Mouse (Mus musculus): ENCODE results near the gene Hes2. TPM values are rescaled to one million over a fixed set of nuclear protein-coding genes. Genes with fewer than 3 reads are reported as not detected.
A peak's percentile ranks its signal among the peaks of the same experiment; 100 is the strongest.

The Hes2 gene
- polyA plus RNA-seq, 1 experiment from 2014 or later, result 0.23 TPM

DNA sequence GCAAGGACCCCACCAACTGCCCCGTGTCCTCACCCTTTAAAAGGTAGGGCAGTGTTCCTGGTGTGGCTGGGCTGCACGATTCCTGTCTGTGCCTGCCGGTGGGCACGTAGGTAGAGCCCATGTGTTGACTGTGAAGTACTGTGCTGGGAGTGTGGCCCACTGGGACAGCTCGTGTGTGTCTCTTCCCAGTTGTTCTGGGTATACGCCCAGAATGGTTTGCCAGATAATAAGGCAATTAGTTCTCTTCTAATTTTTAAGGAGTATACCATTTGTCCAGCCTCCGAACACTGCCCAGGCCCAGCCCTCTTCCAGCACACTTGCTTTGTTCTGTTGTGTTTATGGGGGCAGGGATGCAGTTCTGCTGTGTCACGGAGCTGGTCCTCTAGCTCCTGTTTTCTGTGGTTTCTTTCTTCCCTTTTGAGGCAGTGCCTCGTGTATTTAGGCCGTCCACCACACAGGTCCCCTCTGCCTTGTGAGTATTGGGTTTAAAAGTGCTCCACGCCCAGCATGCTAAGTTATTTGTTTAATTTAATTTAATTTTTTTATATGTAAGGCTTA lies 31.5 kb downstream of the Hes2 start:
- ATAC-seq (replicated peaks; ENCODE audit: insufficient number of reproducible peaks, insufficient read depth, low FRiP score, low read depth), result no peak
- no peak overlapping the region for H3K4me3 ChIP-seq
- H3K27me3 ChIP-seq, result no peaks in the 10 kb centered on the region
- H3K36me3 ChIP-seq, result no peaks in the 10 kb centered on the region
- H3K9ac ChIP-seq, result no peak overlapping the region
- no peaks in the 10 kb centered on the region for H3K9me3 ChIP-seq (replicated peaks)
- peaks cover 50% of the 10 kb centered on the region for H3K4me1 ChIP-seq (replicated peaks)
- no peak overlapping the region for H3K4me2 ChIP-seq
- H3K27ac ChIP-seq, result peak overlapping the region; percentile 69
- 64% methylated on average over 11 of the region's 11 CpGs for WGBS

DNA sequence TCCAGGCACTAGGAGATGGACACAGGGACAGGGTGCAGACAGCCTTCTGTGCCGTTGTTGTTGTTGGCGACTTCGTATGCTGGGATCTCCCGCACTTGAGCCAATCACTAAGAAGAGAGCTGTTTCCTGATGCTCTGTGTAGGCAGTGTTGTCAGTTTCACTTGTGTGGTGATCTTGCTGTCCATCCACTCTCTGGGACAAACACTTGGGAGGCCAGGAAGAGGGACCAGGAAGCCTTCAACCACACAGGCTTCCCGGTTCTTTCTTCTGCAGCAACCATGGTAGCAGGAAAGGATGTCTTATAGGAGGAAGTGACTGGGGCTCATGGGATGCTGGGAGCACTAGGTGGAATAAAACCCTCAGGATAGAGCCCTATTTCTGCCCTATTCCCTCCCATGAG lies 32.0 kb downstream of the Hes2 start:
- Histone ChIP-seq H3K9me3 (replicated peaks) (no peaks in the 10 kb centered on the region), H3K4me1 (replicated peaks) (peaks cover 45% of the 10 kb centered on the region), H3K4me3 (no peak overlapping the region), H3K4me2 (no peak overlapping the region), H3K36me3 (no peaks in the 10 kb centered on the region), H3K9ac (no peak overlapping the region), H3K27me3 (no peaks in the 10 kb centered on the region), H3K27ac (peak overlapping the region; percentile 69)
- no peak for ATAC-seq (replicated peaks; ENCODE audit: insufficient number of reproducible peaks, insufficient read depth, low FRiP score, low read depth)
- WGBS, result 41% methylated on average over 5 of the region's 5 CpGs

DNA sequence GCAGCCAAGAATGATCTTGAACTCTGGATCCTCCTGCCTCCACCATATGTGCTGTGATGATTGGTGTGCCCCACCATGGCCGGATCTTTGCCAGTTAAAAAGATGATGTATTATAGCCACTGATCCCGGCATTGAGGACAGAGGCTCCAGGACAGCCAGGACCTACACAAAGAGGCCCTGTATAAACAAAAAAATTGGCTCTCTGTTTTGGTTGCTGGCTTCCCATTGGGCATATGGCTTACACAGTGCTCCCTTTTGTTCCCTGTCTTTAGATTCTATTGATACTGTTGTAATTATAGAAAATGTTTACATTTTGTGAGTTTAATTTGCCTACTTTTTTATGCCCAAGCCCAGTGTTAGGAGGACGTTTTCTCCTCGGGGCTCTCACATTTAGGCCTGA lies 33.9 kb downstream of the Hes2 start:
- Histone ChIP-seq H3K4me1 (replicated peaks) (peaks cover 26% of the 10 kb centered on the region), H3K9me3 (replicated peaks) (no peaks in the 10 kb centered on the region), H3K27ac (no peak overlapping the region), H3K27me3 (no peaks in the 10 kb centered on the region), H3K36me3 (no peaks in the 10 kb centered on the region), H3K4me3 (no peak overlapping the region), H3K9ac (no peak overlapping the region), H3K4me2 (no peak overlapping the region)
- WGBS, result 71% methylated on average over 4 of the region's 4 CpGs
- ATAC-seq (replicated peaks; ENCODE audit: insufficient number of reproducible peaks, insufficient read depth, low FRiP score, low read depth), result no peak

DNA sequence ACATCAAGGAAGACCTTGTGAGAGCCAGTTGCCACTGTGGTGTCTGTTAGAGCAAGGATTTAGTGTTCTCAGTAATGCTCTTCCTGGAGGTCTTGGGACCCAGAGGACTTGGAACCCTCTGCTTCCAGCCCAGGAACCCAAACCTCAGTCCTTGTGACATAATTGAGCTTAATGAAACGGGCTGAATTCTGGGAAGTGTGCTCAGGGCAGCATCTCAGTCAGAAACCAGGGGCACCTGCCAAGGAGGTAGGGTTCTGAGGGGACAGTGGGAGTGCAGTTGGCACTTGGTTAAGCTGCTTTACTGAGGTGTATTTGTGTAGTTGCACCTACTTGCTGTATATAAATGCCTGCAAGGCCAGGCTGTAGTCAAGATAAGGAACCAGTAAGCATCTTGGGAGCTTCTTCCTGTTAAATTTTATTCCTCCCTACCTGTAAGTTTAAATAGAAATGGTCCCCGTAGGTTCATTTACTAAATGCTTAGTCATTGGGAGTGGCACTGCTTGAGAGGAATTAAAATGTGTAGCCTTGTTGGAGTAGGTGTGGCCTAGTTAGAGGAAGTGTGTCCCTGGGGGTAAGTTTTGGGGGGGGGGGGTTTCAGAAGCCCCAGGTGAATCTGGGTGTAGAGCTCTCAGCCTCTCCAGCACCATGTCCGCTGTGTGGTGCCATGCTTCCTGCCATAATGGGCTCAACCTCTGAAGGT lies 36.0 kb downstream of the Hes2 start:
- H3K4me2 ChIP-seq, result no peak overlapping the region
- no peak overlapping the region for H3K27ac ChIP-seq
- no peaks in the 10 kb centered on the region for H3K36me3 ChIP-seq
- WGBS, result 78% methylated on average over 3 of the region's 3 CpGs
- no peak overlapping the region for H3K4me3 ChIP-seq
- H3K9ac ChIP-seq, result no peak overlapping the region
- no peak for ATAC-seq (replicated peaks; ENCODE audit: insufficient number of reproducible peaks, insufficient read depth, low FRiP score, low read depth)
- no peaks in the 10 kb centered on the region for H3K27me3 ChIP-seq
- peaks cover 18% of the 10 kb centered on the region for H3K4me1 ChIP-seq (replicated peaks)
- H3K9me3 ChIP-seq (replicated peaks), result no peaks in the 10 kb centered on the region

DNA sequence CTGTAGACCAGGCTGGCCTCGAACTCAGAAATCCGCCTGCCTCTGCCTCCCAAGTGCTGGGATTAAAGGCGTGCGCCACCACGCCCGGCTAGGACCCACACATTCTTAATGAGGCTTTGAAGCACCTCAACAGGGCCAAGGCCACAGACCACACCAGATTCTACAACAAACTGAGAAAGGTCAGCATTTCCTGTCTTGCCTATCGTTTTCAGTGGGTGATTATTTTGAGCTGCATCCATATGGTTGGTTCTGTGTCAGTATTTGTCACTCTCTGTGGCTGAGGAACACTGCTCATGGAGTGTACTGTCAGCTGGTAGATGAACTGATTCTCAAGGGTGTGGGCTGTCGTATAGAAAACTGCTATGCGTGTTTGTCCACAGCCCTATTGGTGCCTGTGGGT lies 37.6 kb downstream of the Hes2 start:
- 84% methylated on average over 9 of the region's 9 CpGs for WGBS
- no peak overlapping the region for H3K4me2 ChIP-seq
- ATAC-seq (replicated peaks; ENCODE audit: insufficient number of reproducible peaks, insufficient read depth, low FRiP score, low read depth), result no peak
- H3K9ac ChIP-seq, result no peak overlapping the region
- no peaks in the 10 kb centered on the region for H3K27me3 ChIP-seq
- H3K36me3 ChIP-seq, result no peaks in the 10 kb centered on the region
- H3K9me3 ChIP-seq (replicated peaks), result no peaks in the 10 kb centered on the region
- no peak overlapping the region for H3K4me3 ChIP-seq
- peaks cover 19% of the 10 kb centered on the region for H3K4me1 ChIP-seq (replicated peaks)
- no peak overlapping the region for H3K27ac ChIP-seq

DNA sequence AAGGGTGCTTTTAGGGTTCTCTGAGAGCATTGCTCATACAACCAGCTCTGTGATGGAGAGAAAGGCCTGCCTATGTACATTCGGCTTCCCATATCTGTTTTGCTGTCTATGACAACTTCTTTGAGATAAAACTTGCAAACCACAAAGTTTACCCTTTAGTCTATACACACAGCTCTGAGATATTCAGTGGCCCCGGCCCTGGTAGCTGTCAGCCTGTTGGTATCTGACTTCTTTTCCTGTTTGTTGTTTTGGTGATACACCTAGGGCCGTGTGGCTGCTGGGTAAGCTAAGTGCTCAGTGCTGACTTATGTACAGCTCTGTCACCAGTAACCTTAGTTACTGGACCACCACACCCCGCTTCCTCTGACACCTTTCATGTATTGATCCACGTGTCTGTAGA lies 38.9 kb downstream of the Hes2 start:
- no peaks in the 10 kb centered on the region for H3K36me3 ChIP-seq
- WGBS, result 63% methylated on average over 5 of the region's 5 CpGs
- peaks cover 32% of the 10 kb centered on the region for H3K4me1 ChIP-seq (replicated peaks)
- no peak overlapping the region for H3K27ac ChIP-seq
- no peak overlapping the region for H3K4me3 ChIP-seq
- no peak overlapping the region for H3K4me2 ChIP-seq
- H3K9ac ChIP-seq, result no peak overlapping the region
- H3K9me3 ChIP-seq (replicated peaks), result no peaks in the 10 kb centered on the region
- ATAC-seq (replicated peaks; ENCODE audit: insufficient number of reproducible peaks, insufficient read depth, low FRiP score, low read depth), result no peak
- no peaks in the 10 kb centered on the region for H3K27me3 ChIP-seq

DNA sequence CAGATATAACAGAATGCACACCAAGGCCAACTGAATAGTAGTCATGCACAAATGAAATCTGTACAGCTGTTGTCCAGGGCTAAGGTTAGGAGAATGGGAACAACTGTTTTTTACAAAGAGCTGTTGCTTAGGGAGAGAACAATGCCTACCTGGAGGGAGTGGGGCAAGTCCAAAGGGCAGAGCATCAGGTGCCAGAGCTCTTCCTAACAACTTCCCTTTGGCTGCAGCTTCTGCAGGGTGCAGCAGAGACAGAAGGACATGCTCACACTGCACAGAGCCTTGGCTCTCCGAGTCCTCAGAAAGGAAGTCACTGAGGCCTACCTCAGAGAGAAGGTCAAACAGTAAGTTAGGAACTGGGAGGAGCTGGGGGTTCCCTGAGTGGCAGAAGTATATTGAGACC lies 41.0 kb downstream of the Hes2 start:
- H3K4me3 ChIP-seq, result no peak overlapping the region
- no peak overlapping the region for H3K9ac ChIP-seq
- no peak for ATAC-seq (replicated peaks; ENCODE audit: insufficient number of reproducible peaks, insufficient read depth, low FRiP score, low read depth)
- H3K27ac ChIP-seq, result no peak overlapping the region
- no peaks in the 10 kb centered on the region for H3K9me3 ChIP-seq (replicated peaks)
- WGBS, result 56% methylated on average over 1 of the region's 1 CpGs
- no peaks in the 10 kb centered on the region for H3K36me3 ChIP-seq
- H3K4me1 ChIP-seq (replicated peaks), result peaks cover 45% of the 10 kb centered on the region
- H3K4me2 ChIP-seq, result no peak overlapping the region
- no peaks in the 10 kb centered on the region for H3K27me3 ChIP-seq

DNA sequence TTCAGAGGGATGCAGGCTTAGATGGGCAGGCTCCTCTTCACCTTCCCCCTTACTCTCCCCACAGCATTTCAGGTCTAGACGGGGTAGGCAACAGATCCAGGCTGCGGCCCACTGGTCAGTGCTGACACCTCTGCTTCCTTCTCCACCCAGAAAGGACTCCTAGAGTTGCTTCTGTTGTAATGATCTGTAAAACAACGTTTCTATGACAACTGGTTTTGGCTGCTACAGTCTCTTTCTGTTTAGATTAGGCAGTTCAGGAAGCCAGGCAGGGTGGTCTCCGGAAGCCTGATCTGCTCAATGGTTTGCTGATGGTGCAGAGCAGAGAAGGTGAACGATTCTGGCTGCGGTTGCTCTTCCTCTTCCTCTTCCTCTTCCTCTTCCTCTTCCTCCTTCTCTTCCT lies 42.8 kb downstream of the Hes2 start:
- Histone ChIP-seq H3K9me3 (replicated peaks) (no peaks in the 10 kb centered on the region), H3K27me3 (no peaks in the 10 kb centered on the region), H3K4me2 (no peak overlapping the region), H3K36me3 (no peaks in the 10 kb centered on the region), H3K27ac (0 out of 2 replicates have a peak overlapping the region, but pooled peaks have one; percentile 24), H3K4me1 (replicated peaks) (peaks cover 53% of the 10 kb centered on the region), H3K9ac (no peak overlapping the region), H3K4me3 (no peak overlapping the region)
- ATAC-seq (replicated peaks; ENCODE audit: insufficient number of reproducible peaks, insufficient read depth, low FRiP score, low read depth), result peak; percentile 29; the same call in 1 of the 2 replicates
- WGBS, result 45% methylated on average over 6 of the region's 6 CpGs

DNA sequence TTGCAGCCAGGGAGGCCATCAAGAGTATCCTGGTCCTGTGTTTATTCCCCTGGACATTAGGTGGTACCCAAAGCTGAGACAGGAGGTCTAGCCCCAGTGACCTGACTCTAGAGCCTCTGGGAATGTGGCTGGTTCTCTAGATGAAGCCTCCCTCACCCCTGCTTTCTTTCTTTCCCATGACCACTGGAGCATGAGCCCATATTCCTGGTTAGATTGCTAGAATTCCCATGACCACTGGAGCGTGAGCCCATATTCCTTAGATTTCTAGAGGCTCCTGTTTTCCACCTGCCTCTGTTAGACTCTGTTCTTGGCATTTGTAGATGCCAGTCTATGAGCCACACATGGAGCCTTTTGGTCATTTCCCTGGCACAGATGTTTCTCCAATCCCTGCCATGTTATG lies 43.8 kb downstream of the Hes2 start:
- Histone ChIP-seq H3K4me1 (replicated peaks) (peaks cover 56% of the 10 kb centered on the region), H3K36me3 (no peaks in the 10 kb centered on the region), H3K9ac (no peak overlapping the region), H3K4me2 (no peak overlapping the region), H3K9me3 (replicated peaks) (no peaks in the 10 kb centered on the region), H3K27ac (0 out of 2 replicates have a peak overlapping the region, but pooled peaks have one; percentile 13), H3K27me3 (no peaks in the 10 kb centered on the region), H3K4me3 (no peak overlapping the region)
- no peak for ATAC-seq (replicated peaks; ENCODE audit: insufficient number of reproducible peaks, insufficient read depth, low FRiP score, low read depth)
- 87% methylated on average over 1 of the region's 1 CpGs for WGBS

DNA sequence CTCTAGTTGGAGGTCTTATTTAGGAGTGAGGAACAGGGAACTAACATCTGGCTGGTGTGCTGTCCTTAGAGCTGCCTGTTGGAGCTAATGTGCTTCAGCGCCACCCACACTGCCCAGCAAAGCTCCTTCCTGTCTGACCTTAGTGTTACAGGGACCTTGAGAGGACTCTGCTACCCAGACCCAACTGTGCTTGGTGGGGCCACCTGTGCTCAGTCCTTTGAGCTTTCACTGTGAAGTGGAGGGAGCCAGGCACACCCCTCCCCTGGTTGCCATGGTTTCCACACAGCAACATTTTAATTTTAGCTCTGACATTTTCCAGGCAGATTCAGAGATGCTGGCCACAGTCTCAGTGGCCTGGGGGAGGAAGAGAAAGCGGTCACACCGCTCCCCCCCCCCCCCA lies 44.2 kb downstream of the Hes2 start:
- WGBS, result 47% methylated on average over 3 of the region's 3 CpGs
- H3K4me2 ChIP-seq, result no peak overlapping the region
- H3K4me3 ChIP-seq, result no peak overlapping the region
- H3K9ac ChIP-seq, result no peak overlapping the region
- H3K27ac ChIP-seq, result 0 out of 2 replicates have a peak overlapping the region, but pooled peaks have one; percentile 13
- H3K4me1 ChIP-seq (replicated peaks), result peaks cover 56% of the 10 kb centered on the region
- no peaks in the 10 kb centered on the region for H3K36me3 ChIP-seq
- H3K27me3 ChIP-seq, result no peaks in the 10 kb centered on the region
- ATAC-seq (replicated peaks; ENCODE audit: insufficient number of reproducible peaks, insufficient read depth, low FRiP score, low read depth), result peak; percentile 33; the same call in 1 of the 2 replicates
- H3K9me3 ChIP-seq (replicated peaks), result no peaks in the 10 kb centered on the region

DNA sequence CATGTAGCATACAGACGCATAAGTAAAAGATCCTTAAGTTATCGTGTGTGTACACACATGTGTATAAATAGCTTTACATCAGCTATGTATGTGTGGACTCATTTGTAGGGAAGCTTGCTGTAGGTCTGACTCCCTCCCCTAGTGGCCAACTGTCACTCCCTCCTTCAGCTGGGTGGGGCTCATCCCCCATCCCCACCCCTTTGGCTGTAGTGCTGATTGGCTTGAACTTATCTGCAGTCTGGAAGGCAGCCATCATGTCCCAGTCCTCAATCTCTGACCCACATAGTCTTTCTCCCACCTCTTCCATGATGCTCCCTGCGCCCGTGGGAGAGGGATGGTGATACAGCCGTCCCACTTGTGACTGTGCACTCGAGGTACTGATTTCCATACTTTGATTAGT lies 46.0 kb downstream of the Hes2 start:
- Histone ChIP-seq H3K4me1 (replicated peaks) (peaks cover 60% of the 10 kb centered on the region), H3K27ac (no peak overlapping the region), H3K9me3 (replicated peaks) (no peaks in the 10 kb centered on the region), H3K27me3 (no peaks in the 10 kb centered on the region), H3K9ac (no peak overlapping the region), H3K4me2 (no peak overlapping the region), H3K36me3 (no peaks in the 10 kb centered on the region), H3K4me3 (no peak overlapping the region)
- 62% methylated on average over 6 of the region's 6 CpGs for WGBS
- ATAC-seq (replicated peaks; ENCODE audit: insufficient number of reproducible peaks, insufficient read depth, low FRiP score, low read depth), result no peak

DNA sequence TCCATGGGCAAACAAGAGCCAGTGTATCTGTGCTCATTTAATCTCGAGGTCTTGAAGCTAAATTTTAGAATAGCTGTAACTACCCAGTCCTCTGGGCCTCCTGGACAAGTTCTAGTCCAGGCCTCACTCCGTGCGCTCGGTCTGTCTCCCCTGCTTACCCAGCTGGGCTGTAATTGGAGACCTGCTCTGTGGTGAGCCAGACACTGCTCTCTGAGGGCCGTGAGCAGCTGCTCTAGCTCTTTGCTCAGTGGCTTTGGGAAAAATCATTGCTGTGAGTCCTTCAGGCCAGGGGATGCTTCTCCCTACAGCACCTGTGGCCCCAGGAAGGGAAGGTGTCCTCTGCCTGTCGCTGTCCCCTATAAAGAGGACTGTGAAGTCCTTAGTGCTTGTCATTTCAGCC lies 47.5 kb downstream of the Hes2 start:
- Histone ChIP-seq H3K4me3 (no peak overlapping the region), H3K27me3 (no peaks in the 10 kb centered on the region), H3K36me3 (no peaks in the 10 kb centered on the region), H3K9ac (no peak overlapping the region), H3K27ac (no peak overlapping the region), H3K9me3 (replicated peaks) (no peaks in the 10 kb centered on the region), H3K4me1 (replicated peaks) (peaks cover 51% of the 10 kb centered on the region), H3K4me2 (no peak overlapping the region)
- 66% methylated on average over 6 of the region's 6 CpGs for WGBS
- ATAC-seq (replicated peaks; ENCODE audit: insufficient number of reproducible peaks, insufficient read depth, low FRiP score, low read depth), result no peak

Data from heart, embryonic 15.5 days (tissue).